Mouse (Mus musculus): ENCODE results near the gene Pgd. TPM values are rescaled to one million over a fixed set of nuclear protein-coding genes. Genes with fewer than 3 reads are reported as not detected.

The Pgd gene
- polyA plus RNA-seq, 1 experiment, result 346 TPM

GRCm38 (mm10) chr4:149202467-149202866, 35.9 kb upstream of the Pgd start:
- TF ChIP-seq MYOD1 (IDR thresholded peaks at IDR 0.05; ENCODE audit: control insufficient read depth, insufficient read length, low read depth), result no peak
- TF ChIP-seq USF1 (IDR thresholded peaks at IDR 0.05; ENCODE audit: low read depth), result no peak
- no peak for TF ChIP-seq MYOG (IDR thresholded peaks at IDR 0.05; ENCODE audit: control insufficient read depth, extremely low read depth, insufficient read length)
- TF ChIP-seq CTCF (IDR thresholded peaks at IDR 0.05; ENCODE audit: control insufficient read depth, insufficient read depth, insufficient read length), result no peak
- Histone ChIP-seq H3K4me3 (ENCODE audit: insufficient read depth, poor library complexity, severe bottlenecking) (no peak overlapping the region), H3K27me3 (ENCODE audit: control insufficient read depth, insufficient read depth, insufficient read length) (no peaks in the 10 kb centered on the region), H3K79me3 (ENCODE audit: low read depth) (no peaks in the 10 kb centered on the region), H3ac (ENCODE audit: control insufficient read depth, insufficient read length, low read depth) (no peak overlapping the region), H3K36me3 (ENCODE audit: control insufficient read depth, insufficient read depth) (peaks cover 17% of the 10 kb centered on the region), H3K79me2 (ENCODE audit: control insufficient read depth, insufficient read depth) (no peaks in the 10 kb centered on the region)

- Histone ChIP-seq H3K27me3 (ENCODE audit: control insufficient read depth, insufficient read depth, insufficient read length) (no peaks in the 10 kb centered on the region), H3K79me3 (ENCODE audit: low read depth) (no peaks in the 10 kb centered on the region), H3ac (ENCODE audit: control insufficient read depth, insufficient read length, low read depth) (no peak overlapping the region), H3K4me3 (ENCODE audit: insufficient read depth, poor library complexity, severe bottlenecking) (no peak overlapping the region), H3K79me2 (ENCODE audit: control insufficient read depth, insufficient read depth) (no peaks in the 10 kb centered on the region), H3K36me3 (ENCODE audit: control insufficient read depth, insufficient read depth) (peaks cover 17% of the 10 kb centered on the region)
- no peak for TF ChIP-seq CEBPB (IDR thresholded peaks at IDR 0.05; ENCODE audit: low read depth)
- no peak for TF ChIP-seq FOSL1 (IDR thresholded peaks at IDR 0.05; ENCODE audit: insufficient read depth, low read length, poor library complexity, severe bottlenecking)
- TF ChIP-seq MYOG (IDR thresholded peaks at IDR 0.05; ENCODE audit: control insufficient read depth, extremely low read depth, insufficient read length), result no peak
- TF ChIP-seq CTCF (IDR thresholded peaks at IDR 0.05; ENCODE audit: control insufficient read depth, insufficient read depth, insufficient read length), result no peak
- no peak for TF ChIP-seq MYOD1 (IDR thresholded peaks at IDR 0.05; ENCODE audit: control insufficient read depth, insufficient read length, low read depth)
- TF ChIP-seq USF1 (IDR thresholded peaks at IDR 0.05; ENCODE audit: low read depth), result no peak
- no peak for TF ChIP-seq MAX (IDR thresholded peaks at IDR 0.05)
Observed at GRCm38 (mm10) chr4:149201110-149201509, 34.5 kb upstream of the Pgd start.

- H3K36me3 ChIP-seq (ENCODE audit: control insufficient read depth, insufficient read depth), result peaks cover 8% of the 10 kb centered on the region
- H3K79me3 ChIP-seq (ENCODE audit: low read depth), result no peaks in the 10 kb centered on the region
- TF ChIP-seq CEBPB (IDR thresholded peaks at IDR 0.05; ENCODE audit: low read depth) (no peak), MYOD1 (IDR thresholded peaks at IDR 0.05; ENCODE audit: control insufficient read depth, insufficient read length, low read depth) (no peak), USF1 (IDR thresholded peaks at IDR 0.05; ENCODE audit: low read depth) (no peak), MYOG (IDR thresholded peaks at IDR 0.05; ENCODE audit: control insufficient read depth, extremely low read depth, insufficient read length) (no peak), MAX (IDR thresholded peaks at IDR 0.05) (no peak), FOSL1 (IDR thresholded peaks at IDR 0.05; ENCODE audit: insufficient read depth, low read length, poor library complexity, severe bottlenecking) (no peak), CTCF (IDR thresholded peaks at IDR 0.05; ENCODE audit: control insufficient read depth, insufficient read depth, insufficient read length) (no peak)
- H3K79me2 ChIP-seq (ENCODE audit: control insufficient read depth, insufficient read depth), result no peaks in the 10 kb centered on the region
- no peak overlapping the region for H3ac ChIP-seq (ENCODE audit: control insufficient read depth, insufficient read length, low read depth)
- H3K27me3 ChIP-seq (ENCODE audit: control insufficient read depth, insufficient read depth, insufficient read length), result no peaks in the 10 kb centered on the region
- H3K4me3 ChIP-seq (ENCODE audit: insufficient read depth, poor library complexity, severe bottlenecking), result no peak overlapping the region
Observed at GRCm38 (mm10) chr4:149197180-149197579, 30.6 kb upstream of the Pgd start.

- Histone ChIP-seq H3K79me2 (ENCODE audit: control insufficient read depth, insufficient read depth) (no peaks in the 10 kb centered on the region), H3K4me3 (ENCODE audit: insufficient read depth, poor library complexity, severe bottlenecking) (no peak overlapping the region), H3K27me3 (ENCODE audit: control insufficient read depth, insufficient read depth, insufficient read length) (no peaks in the 10 kb centered on the region), H3K36me3 (ENCODE audit: control insufficient read depth, insufficient read depth) (peaks cover 12% of the 10 kb centered on the region), H3ac (ENCODE audit: control insufficient read depth, insufficient read length, low read depth) (no peak overlapping the region), H3K79me3 (ENCODE audit: low read depth) (no peaks in the 10 kb centered on the region)
- TF ChIP-seq USF1 (IDR thresholded peaks at IDR 0.05; ENCODE audit: low read depth), result no peak
- TF ChIP-seq MYOG (IDR thresholded peaks at IDR 0.05; ENCODE audit: control insufficient read depth, extremely low read depth, insufficient read length), result no peak
- no peak for TF ChIP-seq CTCF (IDR thresholded peaks at IDR 0.05; ENCODE audit: control insufficient read depth, insufficient read depth, insufficient read length)
- no peak for TF ChIP-seq FOSL1 (IDR thresholded peaks at IDR 0.05; ENCODE audit: insufficient read depth, low read length, poor library complexity, severe bottlenecking)
- no peak for TF ChIP-seq MYOD1 (IDR thresholded peaks at IDR 0.05; ENCODE audit: control insufficient read depth, insufficient read length, low read depth)
- no peak for TF ChIP-seq CEBPB (IDR thresholded peaks at IDR 0.05; ENCODE audit: low read depth)
- no peak for TF ChIP-seq MAX (IDR thresholded peaks at IDR 0.05)
Observed at GRCm38 (mm10) chr4:149191103-149191502, 24.5 kb upstream of the Pgd start.

GRCm38 (mm10) chr4:149188563-149188962, 22.0 kb upstream of the Pgd start:
- Histone ChIP-seq H3K79me3 (ENCODE audit: low read depth) (no peaks in the 10 kb centered on the region), H3K36me3 (ENCODE audit: control insufficient read depth, insufficient read depth) (peaks cover 13% of the 10 kb centered on the region), H3K79me2 (ENCODE audit: control insufficient read depth, insufficient read depth) (no peaks in the 10 kb centered on the region), H3K27me3 (ENCODE audit: control insufficient read depth, insufficient read depth, insufficient read length) (no peaks in the 10 kb centered on the region), H3ac (ENCODE audit: control insufficient read depth, insufficient read length, low read depth) (no peak overlapping the region), H3K4me3 (ENCODE audit: insufficient read depth, poor library complexity, severe bottlenecking) (no peak overlapping the region)
- TF ChIP-seq FOSL1 (IDR thresholded peaks at IDR 0.05; ENCODE audit: insufficient read depth, low read length, poor library complexity, severe bottlenecking), result no peak
- TF ChIP-seq CEBPB (IDR thresholded peaks at IDR 0.05; ENCODE audit: low read depth), result no peak
- no peak for TF ChIP-seq CTCF (IDR thresholded peaks at IDR 0.05; ENCODE audit: control insufficient read depth, insufficient read depth, insufficient read length)
- TF ChIP-seq MYOD1 (IDR thresholded peaks at IDR 0.05; ENCODE audit: control insufficient read depth, insufficient read length, low read depth), result no peak
- TF ChIP-seq MYOG (IDR thresholded peaks at IDR 0.05; ENCODE audit: control insufficient read depth, extremely low read depth, insufficient read length), result no peak
- no peak for TF ChIP-seq MAX (IDR thresholded peaks at IDR 0.05)
- TF ChIP-seq USF1 (IDR thresholded peaks at IDR 0.05; ENCODE audit: low read depth), result no peak

GRCm38 (mm10) chr4:149182755-149183154, 16.2 kb upstream of the Pgd start:
- no peaks in the 10 kb centered on the region for H3K27me3 ChIP-seq (ENCODE audit: control insufficient read depth, insufficient read depth, insufficient read length)
- H3K79me2 ChIP-seq (ENCODE audit: control insufficient read depth, insufficient read depth), result no peaks in the 10 kb centered on the region
- no peak overlapping the region for H3K4me3 ChIP-seq (ENCODE audit: insufficient read depth, poor library complexity, severe bottlenecking)
- H3K79me3 ChIP-seq (ENCODE audit: low read depth), result no peaks in the 10 kb centered on the region
- H3ac ChIP-seq (ENCODE audit: control insufficient read depth, insufficient read length, low read depth), result no peak overlapping the region
- no peak for TF ChIP-seq MYOD1 (IDR thresholded peaks at IDR 0.05; ENCODE audit: control insufficient read depth, insufficient read length, low read depth)
- TF ChIP-seq MYOG (IDR thresholded peaks at IDR 0.05; ENCODE audit: control insufficient read depth, extremely low read depth, insufficient read length), result no peak
- TF ChIP-seq MAX (IDR thresholded peaks at IDR 0.05), result no peak
- peaks cover 38% of the 10 kb centered on the region for H3K36me3 ChIP-seq (ENCODE audit: control insufficient read depth, insufficient read depth)

All from C2C12 (cell line).